Mouse (Mus musculus): ENCODE measurements around the gene Fam160a1. TPM values are rescaled to one million over a fixed set of nuclear protein-coding genes. Genes with fewer than 3 reads are reported as not detected.

The Fam160a1 gene
- polyA plus RNA-seq, 1 experiment = 2.5 TPM

DNA sequence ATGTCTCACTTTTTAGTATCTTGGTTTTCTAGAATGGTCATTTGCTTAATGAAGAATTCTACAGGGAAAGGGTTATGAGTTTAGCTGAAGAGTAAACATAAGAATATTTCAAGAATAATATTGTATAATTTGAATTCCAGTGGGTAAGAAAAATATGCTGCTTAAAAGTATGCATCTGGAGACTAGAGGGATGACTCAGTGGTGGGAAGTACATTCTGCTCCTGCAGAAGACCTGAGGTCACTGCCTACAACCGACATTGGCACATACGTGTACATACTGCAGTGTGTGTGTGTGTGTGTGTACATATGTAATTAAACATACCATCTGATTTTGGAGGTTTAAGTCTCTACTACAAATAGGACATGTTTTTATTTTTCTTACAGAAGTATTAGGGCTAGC lies 181.5 kb downstream of the Fam160a1 start:
- no peak overlapping the region for H3K4me3 ChIP-seq (ENCODE audit: insufficient read depth, low read length)
- peaks cover 8% of the 10 kb centered on the region for H3K4me1 ChIP-seq (ENCODE audit: control insufficient read depth, insufficient read depth, low read length)
- TF ChIP-seq CTCF (IDR thresholded peaks at IDR 0.05; ENCODE audit: extremely low read depth, insufficient read depth, low read length) (no peak), POLR2A (IDR thresholded peaks at IDR 0.05; ENCODE audit: extremely low read depth, insufficient read depth, low read length) (no peak)
- H3K27ac ChIP-seq (ENCODE audit: insufficient read depth, low read length) = no peak overlapping the region

DNA sequence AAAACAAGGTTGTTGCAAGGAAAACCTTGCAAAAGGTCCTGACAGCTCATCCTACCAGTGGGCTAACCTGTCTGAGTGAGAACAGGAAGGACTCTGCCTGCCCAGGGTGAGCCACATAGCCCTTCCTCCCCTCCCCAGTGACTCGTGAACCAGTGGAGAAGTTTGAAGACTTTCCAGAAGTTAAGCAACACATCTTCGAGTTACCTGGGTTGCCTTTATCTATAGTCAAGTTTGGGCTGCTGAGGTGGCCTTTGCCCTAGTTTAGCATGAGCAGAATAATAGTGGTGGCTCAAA lies 182.0 kb downstream of the Fam160a1 start:
- H3K4me1 ChIP-seq (ENCODE audit: control insufficient read depth, insufficient read depth, low read length) = peaks cover 10% of the 10 kb centered on the region
- no peak overlapping the region for H3K4me3 ChIP-seq (ENCODE audit: insufficient read depth, low read length)
- TF ChIP-seq POLR2A (IDR thresholded peaks at IDR 0.05; ENCODE audit: extremely low read depth, insufficient read depth, low read length) = no peak
- TF ChIP-seq CTCF (IDR thresholded peaks at IDR 0.05; ENCODE audit: extremely low read depth, insufficient read depth, low read length) = no peak
- no peak overlapping the region for H3K27ac ChIP-seq (ENCODE audit: insufficient read depth, low read length)

DNA sequence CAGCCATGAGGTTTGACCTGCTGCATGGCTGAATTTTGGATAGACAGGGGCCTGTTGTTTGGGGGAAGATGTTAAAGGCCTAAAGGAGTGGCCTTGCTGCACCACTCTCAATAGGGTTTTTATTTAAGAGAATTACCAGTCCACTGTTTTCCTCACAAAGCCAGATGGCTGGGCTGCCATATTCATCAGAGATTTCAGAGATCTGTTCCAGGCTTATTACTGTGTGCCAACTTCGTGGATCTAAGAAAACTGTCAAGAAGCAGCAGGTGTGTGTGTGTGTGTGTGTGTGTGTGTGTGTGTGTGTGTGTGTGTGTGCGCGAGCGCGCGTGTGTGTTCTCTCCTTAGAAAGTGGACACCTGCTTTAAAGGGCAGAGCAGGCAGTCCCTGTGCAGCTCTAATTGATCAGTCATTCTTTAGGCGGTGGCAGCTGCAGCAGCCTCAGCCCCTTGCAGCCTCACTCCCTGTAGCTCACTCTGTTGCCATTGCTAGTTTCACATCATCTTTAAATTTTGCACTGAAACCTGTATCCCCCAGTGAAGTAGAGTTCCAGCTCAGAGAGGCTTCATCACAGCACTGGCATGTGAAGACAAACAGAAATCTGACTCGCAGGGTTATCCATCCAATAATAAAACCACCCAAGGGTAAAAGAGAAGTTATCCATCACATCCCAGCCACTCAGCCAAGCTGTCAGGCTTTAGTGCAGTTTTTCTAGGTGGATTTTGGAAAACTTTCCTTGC lies 182.5 kb downstream of the Fam160a1 start:
- no peak overlapping the region for H3K4me3 ChIP-seq (ENCODE audit: insufficient read depth, low read length)
- no peak for TF ChIP-seq CTCF (IDR thresholded peaks at IDR 0.05; ENCODE audit: extremely low read depth, insufficient read depth, low read length)
- peaks cover 13% of the 10 kb centered on the region for H3K4me1 ChIP-seq (ENCODE audit: control insufficient read depth, insufficient read depth, low read length)
- H3K27ac ChIP-seq (ENCODE audit: insufficient read depth, low read length) = no peak overlapping the region

DNA sequence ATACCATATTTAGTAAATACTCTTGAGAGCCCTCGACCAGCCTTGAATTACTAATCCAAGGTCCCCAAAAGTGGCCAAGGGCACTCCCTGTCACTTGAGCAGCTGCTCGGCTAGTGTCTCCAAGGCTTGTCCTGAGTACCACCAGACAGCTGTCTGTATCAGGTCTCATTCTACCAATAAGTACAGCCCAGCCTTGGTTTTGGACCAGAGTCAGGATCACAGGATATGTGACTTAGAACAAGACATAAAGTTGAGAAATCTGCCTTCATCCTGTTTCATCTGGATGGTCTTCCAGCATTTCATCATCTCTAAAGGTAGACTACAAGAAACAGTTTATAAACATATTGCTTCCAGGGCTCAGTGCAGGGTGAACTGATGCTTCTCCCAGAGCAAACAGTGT lies 183.4 kb downstream of the Fam160a1 start:
- no peak overlapping the region for H3K27ac ChIP-seq (ENCODE audit: insufficient read depth, low read length)
- no peak overlapping the region for H3K4me3 ChIP-seq (ENCODE audit: insufficient read depth, low read length)
- TF ChIP-seq POLR2A (IDR thresholded peaks at IDR 0.05; ENCODE audit: extremely low read depth, insufficient read depth, low read length) (no peak), CTCF (IDR thresholded peaks at IDR 0.05; ENCODE audit: extremely low read depth, insufficient read depth, low read length) (no peak)

DNA sequence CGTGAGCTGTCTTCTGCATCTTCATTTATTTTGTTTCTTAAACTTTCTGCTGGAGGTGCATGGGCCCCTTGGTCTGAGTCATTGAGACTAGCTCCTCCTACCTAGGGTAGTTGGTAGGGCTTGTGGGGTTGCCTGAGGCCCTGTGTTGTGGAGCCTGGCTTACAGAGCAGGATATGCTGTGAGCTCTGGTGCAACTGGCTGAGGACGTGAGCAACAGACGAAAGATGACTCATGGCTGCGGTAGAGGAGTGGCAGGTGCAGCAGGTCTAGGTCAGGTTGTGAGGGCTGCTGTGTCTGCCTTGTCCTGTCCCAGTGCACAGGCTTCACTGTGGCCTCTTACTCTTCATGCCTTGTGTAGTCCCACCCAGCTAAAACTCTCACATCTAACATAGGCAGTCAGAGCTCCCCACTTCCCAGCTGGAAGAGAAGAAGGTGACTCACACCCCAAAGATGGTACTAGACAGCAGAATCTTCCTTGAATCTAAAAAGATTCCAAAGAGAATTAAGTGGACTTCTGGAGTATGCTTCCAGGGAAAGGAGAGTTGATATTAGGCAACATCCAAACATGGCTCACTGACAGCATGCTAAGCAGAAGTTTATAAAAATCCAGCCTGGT lies 187.1 kb downstream of the Fam160a1 start:
- peak overlapping the region; percentile 38 for H3K27ac ChIP-seq (ENCODE audit: insufficient read depth, low read length)
- H3K4me3 ChIP-seq (ENCODE audit: insufficient read depth, low read length) = no peak overlapping the region
- no peak for TF ChIP-seq POLR2A (IDR thresholded peaks at IDR 0.05; ENCODE audit: extremely low read depth, insufficient read depth, low read length)
- no peak for TF ChIP-seq CTCF (IDR thresholded peaks at IDR 0.05; ENCODE audit: extremely low read depth, insufficient read depth, low read length)
- H3K4me1 ChIP-seq (ENCODE audit: control insufficient read depth, insufficient read depth, low read length) = peaks cover 4% of the 10 kb centered on the region

More for the DNA sequence above, 183.4 kb downstream of the Fam160a1 start:
- peaks cover 13% of the 10 kb centered on the region for H3K4me1 ChIP-seq (ENCODE audit: control insufficient read depth, insufficient read depth, low read length)

DNA sequence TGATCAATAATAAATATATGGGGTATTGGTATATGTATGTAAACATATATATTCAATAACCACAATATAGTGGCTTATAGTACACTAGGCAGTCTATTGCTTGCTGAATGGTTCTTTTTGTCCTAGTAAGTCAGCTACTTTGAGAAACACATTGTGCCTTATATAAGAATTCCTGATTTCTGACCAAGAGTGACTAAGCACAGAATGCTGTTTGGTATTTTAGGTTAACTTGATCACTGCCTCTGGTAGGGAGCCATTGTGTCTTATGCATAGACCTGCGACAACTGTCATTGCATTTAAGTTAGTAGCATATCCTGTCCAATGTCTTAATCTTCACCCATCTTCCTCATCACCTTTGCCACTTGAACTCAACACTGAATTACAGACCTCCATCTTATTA lies 197.3 kb downstream of the Fam160a1 start:
- no peak for TF ChIP-seq CTCF (IDR thresholded peaks at IDR 0.05; ENCODE audit: extremely low read depth, insufficient read depth, low read length)
- no peak for TF ChIP-seq POLR2A (IDR thresholded peaks at IDR 0.05; ENCODE audit: extremely low read depth, insufficient read depth, low read length)
- no peak overlapping the region for H3K4me3 ChIP-seq (ENCODE audit: insufficient read depth, low read length)
- no peak overlapping the region for H3K27ac ChIP-seq (ENCODE audit: insufficient read depth, low read length)
- peaks cover 1% of the 10 kb centered on the region; the same call in 1 of the 2 replicates for H3K4me1 ChIP-seq (ENCODE audit: control insufficient read depth, insufficient read depth, low read length)

DNA sequence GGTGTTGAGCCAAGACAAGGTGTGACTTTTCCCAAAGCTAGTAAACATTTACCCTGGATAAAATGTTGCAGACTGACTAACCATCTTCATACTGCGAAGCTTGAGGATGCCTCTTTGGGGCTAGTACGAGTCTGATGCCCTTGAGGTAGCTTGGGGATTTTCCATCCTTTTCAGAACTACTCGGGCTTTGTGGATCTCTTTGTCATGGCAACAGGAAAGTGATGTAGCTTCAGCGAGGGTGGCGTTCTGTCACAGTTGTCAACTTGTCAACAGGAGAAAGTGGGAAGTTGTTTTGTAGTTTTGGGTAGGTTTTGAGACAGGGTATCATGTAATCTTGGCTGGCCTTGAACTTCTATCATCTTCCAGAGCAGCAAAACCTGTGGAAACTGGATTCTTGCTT lies 197.7 kb downstream of the Fam160a1 start:
- Histone ChIP-seq H3K27ac (ENCODE audit: insufficient read depth, low read length) (no peak overlapping the region), H3K4me1 (ENCODE audit: control insufficient read depth, insufficient read depth, low read length) (peaks cover 1% of the 10 kb centered on the region; the same call in 1 of the 2 replicates), H3K4me3 (ENCODE audit: insufficient read depth, low read length) (no peak overlapping the region)
- no peak for TF ChIP-seq POLR2A (IDR thresholded peaks at IDR 0.05; ENCODE audit: extremely low read depth, insufficient read depth, low read length)
- TF ChIP-seq CTCF (IDR thresholded peaks at IDR 0.05; ENCODE audit: extremely low read depth, insufficient read depth, low read length) = no peak

DNA sequence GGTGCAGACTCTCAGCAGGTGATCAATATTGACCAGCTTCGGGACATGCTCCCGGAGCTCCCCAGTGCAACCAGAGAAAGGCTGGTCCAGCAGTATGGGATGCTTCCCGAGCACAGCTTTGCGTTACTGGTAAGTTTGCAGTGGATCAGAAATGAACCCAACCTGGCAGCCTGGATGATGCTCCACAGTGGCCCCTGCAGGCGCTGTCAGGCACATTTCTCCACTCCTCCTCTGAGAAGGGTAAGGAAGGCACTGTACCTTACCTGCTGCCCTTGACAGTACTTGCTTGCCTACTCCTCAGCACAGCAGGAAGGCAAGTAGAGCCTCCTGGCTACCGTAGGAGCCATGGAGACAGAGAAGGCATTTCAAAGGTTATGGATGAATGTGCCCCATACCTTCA lies 198.2 kb downstream of the Fam160a1 start:
- H3K27ac ChIP-seq (ENCODE audit: insufficient read depth, low read length) = no peak overlapping the region
- H3K4me1 ChIP-seq (ENCODE audit: control insufficient read depth, insufficient read depth, low read length) = peaks cover 1% of the 10 kb centered on the region; the same call in 1 of the 2 replicates
- no peak overlapping the region for H3K4me3 ChIP-seq (ENCODE audit: insufficient read depth, low read length)
- no peak for TF ChIP-seq POLR2A (IDR thresholded peaks at IDR 0.05; ENCODE audit: extremely low read depth, insufficient read depth, low read length)
- peak; percentile 30; the same call in 1 of the 2 replicates for TF ChIP-seq CTCF (IDR thresholded peaks at IDR 0.05; ENCODE audit: extremely low read depth, insufficient read depth, low read length)

DNA sequence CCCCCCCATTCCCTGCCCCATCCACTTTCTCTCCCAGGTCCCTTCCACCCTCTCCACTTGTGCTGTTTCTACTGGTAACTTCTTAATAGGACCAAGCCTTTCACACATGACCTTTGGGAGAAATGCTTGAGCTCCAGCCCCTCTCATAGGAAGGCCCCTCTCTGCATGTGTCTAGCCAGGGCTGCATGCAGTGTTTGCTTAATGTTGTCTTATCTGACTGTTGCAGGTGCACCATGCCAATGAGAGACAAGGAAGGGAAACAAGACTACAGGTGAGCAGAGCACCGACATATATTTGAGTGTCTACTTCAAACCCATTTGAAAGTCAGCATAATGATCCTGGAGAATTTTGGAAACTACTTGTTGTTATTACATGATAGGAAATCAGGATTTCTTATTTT lies 200.7 kb downstream of the Fam160a1 start:
- no peak overlapping the region for H3K4me3 ChIP-seq (ENCODE audit: insufficient read depth, low read length)
- TF ChIP-seq CTCF (IDR thresholded peaks at IDR 0.05; ENCODE audit: extremely low read depth, insufficient read depth, low read length) (no peak), POLR2A (IDR thresholded peaks at IDR 0.05; ENCODE audit: extremely low read depth, insufficient read depth, low read length) (no peak)
- H3K4me1 ChIP-seq (ENCODE audit: control insufficient read depth, insufficient read depth, low read length) = peaks cover 1% of the 10 kb centered on the region; the same call in 1 of the 2 replicates
- no peak overlapping the region for H3K27ac ChIP-seq (ENCODE audit: insufficient read depth, low read length)

Other genes starting within 250 kb of the Fam160a1 start
- gene Gatb, start 243.2 kb downstream of the Fam160a1 start, polyA plus RNA-seq (2012; rRNA removed) = 16.2 and 18.6 TPM in 2 replicates
- gene Glt28d2, start 70.2 kb upstream of the Fam160a1 start, polyA plus RNA-seq (2012; rRNA removed) = 0.29 and 0.34 TPM in 2 replicates
- gene Gm37240, start 70.2 kb upstream of the Fam160a1 start, polyA plus RNA-seq (2012; rRNA removed) = 0.06 and 0.81 TPM in 2 replicates
- 13.5 and 14.7 TPM in 2 replicates for gene Sh3d19, start 153.8 kb upstream of the Fam160a1 start, polyA plus RNA-seq (2012; rRNA removed)
- not detected in 2 replicates for gene Prss48, start 185.2 kb upstream of the Fam160a1 start, polyA plus RNA-seq (2012; rRNA removed)

Measured in cortical plate, adult 2 months (tissue).